25 mouse cellular contexts compared by ENCODE assay signal in the genomic region with DNA sequence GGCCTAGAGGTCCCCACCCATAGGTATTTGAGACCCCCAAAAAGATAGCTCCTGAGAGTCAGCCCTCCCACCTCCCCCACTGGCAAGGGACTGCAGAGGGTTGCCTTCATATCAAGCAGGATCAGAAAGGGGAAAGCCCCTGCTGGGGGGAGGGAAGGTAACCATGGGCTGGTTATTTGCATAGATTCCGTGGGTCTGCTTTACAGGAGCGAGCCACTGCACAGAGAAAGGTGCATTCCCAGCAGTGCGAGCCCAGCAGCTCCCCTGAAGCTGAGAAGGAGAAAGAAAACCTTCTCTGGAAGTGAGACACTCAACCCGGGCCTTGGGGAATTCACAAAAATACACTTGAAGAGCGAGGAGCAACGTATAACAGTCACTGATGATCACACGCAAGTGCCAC. TPM values are rescaled to one million over a fixed set of nuclear protein-coding genes. Genes with fewer than 3 reads are reported as not detected.
"Had no signal": no experiment of that assay in that cellular context is flagged by ENCODE, and none has a peak within 500 bp of the region (broad histone marks: within the 10 kb centered on the region; RNA-seq: fewer than 3 reads in every experiment).

No protein-coding gene starts in this region.

- H3K4me2 ChIP-seq: liver, embryonic 13.5 days; lung, embryonic 14.5 days; neural tube, embryonic 12.5 days; neural tube, embryonic 15.5 days; stomach, embryonic 15.5 days had no signal

- H3K4me1 ChIP-seq: liver, embryonic 13.5 days; midbrain, embryonic 10.5 days; neural tube, embryonic 12.5 days; neural tube, embryonic 15.5 days; stomach, embryonic 15.5 days had no signal

- ATAC-seq: intestine, postnatal 0 days; lung, postnatal 0 days had no signal

- H3K27me3 ChIP-seq: liver, embryonic 13.5 days; neural tube, embryonic 12.5 days; neural tube, embryonic 15.5 days; stomach, embryonic 15.5 days had no signal

- H3K4me3 ChIP-seq: liver, embryonic 13.5 days; midbrain, embryonic 10.5 days; neural tube, embryonic 12.5 days; neural tube, embryonic 15.5 days; stomach, embryonic 15.5 days had no signal

- H3K9ac ChIP-seq: liver, embryonic 13.5 days; lung, embryonic 14.5 days; neural tube, embryonic 12.5 days; neural tube, embryonic 15.5 days; stomach, embryonic 15.5 days had no signal

- DNase-seq: kidney, adult 2 months; kidney, postnatal 10 days; kidney, postnatal 4 days; liver, embryonic 13.5 days; lung, embryonic 14.5 days; midbrain, embryonic 14.5 days; retina, postnatal 1 day; right cerebral cortex, postnatal 25 days; spleen, adult 18-20 months; thymus, postnatal 25 days had no signal

- H3K36me3 ChIP-seq: liver, embryonic 13.5 days; midbrain, embryonic 10.5 days; neural tube, embryonic 12.5 days; neural tube, embryonic 15.5 days; stomach, embryonic 15.5 days had no signal

- H3K27ac ChIP-seq: liver, embryonic 13.5 days; macrophage; midbrain, embryonic 10.5 days; neural tube, embryonic 12.5 days; neural tube, embryonic 15.5 days; stomach, embryonic 15.5 days had no signal

- H3K9me3 ChIP-seq: liver, embryonic 13.5 days; midbrain, embryonic 10.5 days; neural tube, embryonic 12.5 days; neural tube, embryonic 15.5 days; stomach, embryonic 15.5 days had no signal

RNA-seq across cellular contexts. Expression of gene Stpg4, which starts 9.5 kb away (rescaled TPM):
- total RNA-seq: layer of hippocampus, adult 18-20 months; layer of hippocampus, postnatal 14 days; liver, adult 2 months; megakaryocyte, adult 5-6 weeks had no signal
- polyA plus RNA-seq: intestine, postnatal 0 days; kidney, adult 2 months; kidney, embryonic 14.5 days; limb, embryonic 14.5 days; liver, adult 2 months; liver, embryonic 13.5 days; liver, embryonic 16.5 days; lung, embryonic 14.5 days; lung, postnatal 0 days; macrophage; midbrain, embryonic 10.5 days; midbrain, embryonic 14.5 days; neural tube, embryonic 12.5 days; stomach, embryonic 15.5 days; urinary bladder, adult 2 months had no signal
